ENCODE assay signal across 20 mouse cellular contexts in the genomic region with DNA sequence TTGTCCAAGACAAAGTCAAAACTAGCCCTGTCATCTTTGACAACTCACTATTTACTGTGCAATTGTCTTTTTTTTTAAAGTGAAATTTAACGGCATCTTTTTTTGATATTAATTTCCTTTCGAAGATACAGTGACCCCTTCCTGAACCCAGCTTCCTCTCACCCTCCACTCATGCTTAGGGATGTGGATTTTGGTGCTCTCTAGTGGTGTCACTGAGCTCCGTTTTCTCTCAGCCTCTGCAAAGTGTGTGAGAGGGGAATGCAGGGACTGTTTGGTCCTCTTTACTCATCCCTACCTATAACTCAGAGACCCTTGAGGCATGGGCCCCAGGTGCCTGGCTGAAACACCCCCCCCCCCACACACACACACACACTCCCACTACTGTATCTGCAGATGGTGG. TPM values are rescaled to one million over a fixed set of nuclear protein-coding genes. Genes with fewer than 3 reads are reported as not detected.
A peak's percentile ranks its signal among the peaks of the same experiment; 100 is the strongest.
DNase-seq lines count a peak whose midpoint lies in the region; ATAC-seq and TF ChIP-seq lines count a peak whose summit lies in the region.
"Had no signal": no experiment of that assay in that cellular context is flagged by ENCODE, and none has a peak within 500 bp of the region (broad histone marks: within the 10 kb centered on the region; RNA-seq: fewer than 3 reads in every experiment).

No protein-coding gene starts in this region.

- DNase-seq in heart, postnatal 0 days (ENCODE audit: low spot score), result no peak
- DNase-seq in heart, postnatal 25 days (ENCODE audit: low spot score), result no peak
- DNase-seq in left cerebral cortex, adult 2 months (ENCODE audit: extremely low spot score in 1 of 2, low spot score in 2 of 2), result no peak
- no peak for DNase-seq in left cerebral cortex, postnatal 25 days (ENCODE audit: low spot score in 2 of 2)
- DNase-seq in right cerebral cortex, postnatal 10 days (ENCODE audit: low spot score in 2 of 2), result peak; percentile 26 to 34
- no peak for DNase-seq in right cerebral cortex, postnatal 25 days
- no peak for DNase-seq in stomach, postnatal 0 days (ENCODE audit: low spot score)
- no peak for DNase-seq in layer of hippocampus, postnatal 25 days (ENCODE audit: extremely low spot score in 1 of 2, low spot score in 1 of 2)
- DNase-seq: adrenal gland, adult 8-10 months; cerebellum, adult 18-20 months; gastrocnemius, postnatal 36 days; kidney, adult 18-20 months; left cerebral cortex, postnatal 4 days; thymus, adult 2 months had no signal

- H3K9ac ChIP-seq in heart, postnatal 0 days (replicated peaks; ENCODE audit: low read depth, low read length), result no peak overlapping the region
- H3K9ac ChIP-seq in stomach, postnatal 0 days (ENCODE audit: low read length), result no peak overlapping the region
- H3K9ac ChIP-seq: neural tube, embryonic 15.5 days had no signal

- WGBS in heart, postnatal 0 days, result 27% methylated on average over 3 of the region's 3 CpGs
- WGBS in stomach, postnatal 0 days, result 45% methylated on average over 3 of the region's 3 CpGs

- H3K9me3 ChIP-seq in heart, postnatal 0 days (replicated peaks; ENCODE audit: control insufficient read depth, low read length), result no peaks in the 10 kb centered on the region
- no peaks in the 10 kb centered on the region for H3K9me3 ChIP-seq in stomach, postnatal 0 days (ENCODE audit: control insufficient read depth, low read length)
- H3K9me3 ChIP-seq: neural tube, embryonic 15.5 days had no signal

- TF ChIP-seq EP300 in heart, postnatal 0 days (IDR thresholded peaks at IDR 0.05; ENCODE audit: low read depth), result no peak
- TF ChIP-seq EP300 in stomach, postnatal 0 days (optimal IDR thresholded peaks at IDR 0.05), result no peak

- TF ChIP-seq CTCF in heart, postnatal 0 days (IDR thresholded peaks at IDR 0.05; ENCODE audit: low read depth), result peak; percentile 45
- TF ChIP-seq CTCF in left cerebral cortex, adult 2 months (IDR thresholded peaks at IDR 0.05), result peak; percentile 38
- TF ChIP-seq CTCF in stomach, postnatal 0 days (IDR thresholded peaks at IDR 0.05; ENCODE audit: low read depth), result peak; percentile 56

- H3K4me2 ChIP-seq in heart, postnatal 0 days (ENCODE audit: low read depth, low read length), result no peak overlapping the region
- H3K4me2 ChIP-seq in stomach, postnatal 0 days (replicated peaks; ENCODE audit: low read depth), result no peak overlapping the region
- H3K4me2 ChIP-seq: heart, embryonic 11.5 days; neural tube, embryonic 15.5 days had no signal

- ATAC-seq in heart, postnatal 0 days (ENCODE audit: insufficient read depth, low read depth), result no peak
- no peak for ATAC-seq in stomach, postnatal 0 days (ENCODE audit: low FRiP score, low TSS enrichment)

- H3K4me3 ChIP-seq in heart, postnatal 0 days (ENCODE audit: low read depth, low read length), result no peak overlapping the region
- H3K4me3 ChIP-seq in left cerebral cortex, adult 2 months, result no peak overlapping the region
- no peak overlapping the region for H3K4me3 ChIP-seq in stomach, postnatal 0 days (ENCODE audit: low read depth, low read length)
- H3K4me3 ChIP-seq: neural tube, embryonic 15.5 days had no signal

- intact Hi-C loops in heart, postnatal 25 days (cut with DNase I), result no loop called here
- intact Hi-C loops in left cerebral cortex, adult 2 months (cut with DNase I), result no loop called here
- intact Hi-C loops in left cerebral cortex, postnatal 25 days (cut with DNase I), result no loop called here

- H3K36me3 ChIP-seq in heart, postnatal 0 days (replicated peaks; ENCODE audit: control insufficient read depth, insufficient read depth, low read length), result no peaks in the 10 kb centered on the region
- H3K36me3 ChIP-seq in stomach, postnatal 0 days (ENCODE audit: control insufficient read depth, insufficient read depth, low read length), result no peaks in the 10 kb centered on the region
- H3K36me3 ChIP-seq: neural tube, embryonic 15.5 days had no signal

- no peaks in the 10 kb centered on the region for H3K4me1 ChIP-seq in heart, postnatal 0 days (ENCODE audit: control insufficient read depth, insufficient read depth)
- no peaks in the 10 kb centered on the region for H3K4me1 ChIP-seq in stomach, postnatal 0 days (replicated peaks; ENCODE audit: control insufficient read depth, insufficient read depth)
- H3K4me1 ChIP-seq: neural tube, embryonic 15.5 days had no signal

- H3K27ac ChIP-seq in heart, postnatal 0 days (ENCODE audit: low read depth), result no peak overlapping the region
- no peak overlapping the region for H3K27ac ChIP-seq in left cerebral cortex, adult 2 months
- H3K27ac ChIP-seq in stomach, postnatal 0 days (replicated peaks), result no peak overlapping the region
- H3K27ac ChIP-seq: neural tube, embryonic 15.5 days had no signal

- H3K27me3 ChIP-seq in heart, postnatal 0 days (ENCODE audit: control insufficient read depth, insufficient read depth, low read length), result no peaks in the 10 kb centered on the region
- H3K27me3 ChIP-seq in stomach, postnatal 0 days (ENCODE audit: control insufficient read depth, insufficient read depth, low read length), result no peaks in the 10 kb centered on the region
- H3K27me3 ChIP-seq: neural tube, embryonic 15.5 days had no signal

RNA-seq across cellular contexts. Expression of a gene that starts 13.5 kb away (rescaled TPM):
- 1.7 and 8.0 TPM in 2 replicates for total RNA-seq in heart, postnatal 0 days (2014; rRNA removed; ENCODE audit: low replicate concordance)
- polyA plus RNA-seq in heart, postnatal 0 days (2015; fragmentation: Nextera tagmentation; extraction: Ambion mirVana), result 1.8 and 2.2 TPM in 2 replicates
- total RNA-seq in heart, postnatal 25 days (2021), result 1 to 10 TPM; 1.0 to 2.3 TPM
- 1 to 10 TPM; 1.6 to 3.0 TPM for total RNA-seq in left cerebral cortex, adult 2 months (2021)
- 1 to 10 TPM; 1.3 to 1.9 TPM for total RNA-seq in left cerebral cortex, postnatal 25 days (2021)
- 156 and 169 TPM in 2 replicates for polyA plus RNA-seq in stomach, postnatal 0 days (2015; fragmentation: Nextera tagmentation; extraction: Ambion mirVana)
- 1 to 10 TPM; 1.5 TPM for total RNA-seq in layer of hippocampus, postnatal 25 days (2021)
- total RNA-seq: common myeloid progenitor, adult 5-6 weeks; hematopoietic stem cell, adult 5-6 weeks; megakaryocyte-erythroid progenitor cell, adult 5-6 weeks had no signal

RNA-seq across cellular contexts. Expression of a gene that starts 43.7 kb away (rescaled TPM):
- 71.3 and 72.5 TPM in 2 replicates for total RNA-seq in heart, postnatal 0 days (2014; rRNA removed; ENCODE audit: low replicate concordance)
- 454 and 476 TPM in 2 replicates for polyA plus RNA-seq in heart, postnatal 0 days (2015; fragmentation: Nextera tagmentation; extraction: Ambion mirVana)
- total RNA-seq in heart, postnatal 25 days (2021), result 100 to 1,000 TPM; 240 to 249 TPM
- total RNA-seq in left cerebral cortex, adult 2 months (2021), result 100 to 1,000 TPM; 702 to 722 TPM
- 100 to 1,000 TPM; 710 to 729 TPM for total RNA-seq in left cerebral cortex, postnatal 25 days (2021)
- polyA plus RNA-seq in stomach, postnatal 0 days (2015; fragmentation: Nextera tagmentation; extraction: Ambion mirVana), result 325 and 360 TPM in 2 replicates
- total RNA-seq in layer of hippocampus, postnatal 25 days (2021), result 100 to 1,000 TPM; 877 to 984 TPM

RNA-seq across cellular contexts. Expression of a gene that starts 46.5 kb away (rescaled TPM):
- total RNA-seq in heart, postnatal 0 days (2014; rRNA removed; ENCODE audit: low replicate concordance), result 0.11 and 0.15 TPM in 2 replicates
- 0.05 TPM in 1 of 2 replicates, not detected in the other for polyA plus RNA-seq in heart, postnatal 0 days (2015; fragmentation: Nextera tagmentation; extraction: Ambion mirVana)
- 1 to 10 TPM; 5.3 TPM for total RNA-seq in heart, postnatal 25 days (2021)
- total RNA-seq in left cerebral cortex, adult 2 months (2021), result 100 to 1,000 TPM; 328 to 329 TPM
- 100 to 1,000 TPM; 293 to 301 TPM for total RNA-seq in left cerebral cortex, postnatal 25 days (2021)
- 0.50 and 0.52 TPM in 2 replicates for polyA plus RNA-seq in stomach, postnatal 0 days (2015; fragmentation: Nextera tagmentation; extraction: Ambion mirVana)
- 100 to 1,000 TPM; 380 to 402 TPM for total RNA-seq in layer of hippocampus, postnatal 25 days (2021)
- total RNA-seq: common myeloid progenitor, adult 5-6 weeks; hematopoietic stem cell, adult 5-6 weeks; megakaryocyte-erythroid progenitor cell, adult 5-6 weeks; monocyte, adult 5-6 weeks had no signal

Comparison
In these comparisons a context has a peak if more than half of its experiments do, and no peak if none do; other contexts are left out.
1. DNase-seq: peak in right cerebral cortex, postnatal 10 days (2 of 2); none in heart, postnatal 0 days (single experiment), heart, postnatal 25 days (single experiment), left cerebral cortex, adult 2 months (0 of 2), left cerebral cortex, postnatal 25 days (0 of 2), right cerebral cortex, postnatal 25 days (single experiment), stomach, postnatal 0 days (single experiment) and layer of hippocampus, postnatal 25 days (0 of 2).
2. RNA of a gene that starts 46.5 kb away (total RNA-seq): 380 to 402 TPM in layer of hippocampus, postnatal 25 days, 328 to 329 TPM in left cerebral cortex, adult 2 months and 293 to 301 TPM in left cerebral cortex, postnatal 25 days; 5.3 TPM in heart, postnatal 25 days and 0.11 to 0.15 TPM in heart, postnatal 0 days; every median in the first group is over 10 times any median in the second.
3. Peak in every context shown above with its lines, with median percentiles within 50 percentile points of each other: CTCF ChIP-seq.